Mouse (Mus musculus) limb, embryonic 11.5 days (tissue): Measurements from ENCODE around the gene Gm3402. TPM values are rescaled to one million over a fixed set of nuclear protein-coding genes. Genes with fewer than 3 reads are reported as not detected.
"Not testable (repeated sequence)": the region's sequence is repeated elsewhere in the genome, so short reads cannot be mapped to it uniquely, and the experiment has no call there.

Experiments
- ATAC-seq: fragments of 200-750 bp; cut with Nextera tagmentation; 2 replicates; pipeline ENCODE4 v1.8.0; 2017; ENCODE audit warnings: low read depth; ENCODE audit not compliant: insufficient number of reproducible peaks, low FRiP score, low TSS enrichment
- DNase-seq: peaks from one replicate; pipeline ENCODE4 v3.0.0-alpha.2; 2015; ENCODE audit warnings: low spot score
- H3K27ac ChIP-seq: fragments of 300-500 bp; sonication (generic); replicated peaks from 2 replicates; pipeline ENCODE4 v1.5.1; 2014; ENCODE audit warnings: low read depth, mild to moderate bottlenecking, low read length
- H3K27me3 ChIP-seq: fragments of 300-500 bp; sonication (generic); 2 replicates; pipeline ENCODE4 v1.6.1; 2014; ENCODE audit warnings: mild to moderate bottlenecking, low read length, mixed read lengths; ENCODE audit not compliant: control insufficient read depth, insufficient read depth
- H3K36me3 ChIP-seq: fragments of 300-500 bp; sonication (generic); 2 replicates; pipeline ENCODE4 v1.6.1; 2014; ENCODE audit warnings: mild to moderate bottlenecking, low read length, moderate library complexity, mixed read lengths; ENCODE audit not compliant: control insufficient read depth, insufficient read depth
- H3K4me1 ChIP-seq: fragments of 300-500 bp; sonication (generic); 2 replicates; pipeline ENCODE4 v1.6.1; 2014; ENCODE audit warnings: low read length, mixed read lengths; ENCODE audit not compliant: control insufficient read depth, insufficient read depth
- H3K4me2 ChIP-seq: fragments of 300-500 bp; sonication (generic); 2 replicates; pipeline ENCODE4 v1.6.1; 2014; ENCODE audit warnings: low read depth, mild to moderate bottlenecking, moderate library complexity; ENCODE audit not compliant: severe bottlenecking
- H3K4me3 ChIP-seq: fragments of 300-500 bp; sonication (generic); 2 replicates; pipeline ENCODE4 v1.5.1; 2014; ENCODE audit warnings: low read depth, low read length
- H3K9ac ChIP-seq: fragments of 300-500 bp; sonication (generic); 2 replicates; pipeline ENCODE4 v1.6.1; 2014; ENCODE audit warnings: mild to moderate bottlenecking, low read length
- H3K9me3 ChIP-seq: fragments of 300-500 bp; sonication (generic); 2 replicates; pipeline ENCODE4 v1.6.1; 2016; ENCODE audit warnings: low read length; ENCODE audit not compliant: control insufficient read depth
- WGBS: fragments of 180-500 bp; shearing (Covaris S2); extraction: QIAGEN DNeasy Blood & Tissue Kit; methylation state at CpG from one replicate; pipeline ENCODE4 v1.1.7; 2014; 5-methylcytosine and 5-hydroxymethylcytosine counted together
- polyA plus RNA-seq: library from polyadenylated mRNA; unstranded; fragments of >200 nt; fragmentation: Nextera tagmentation; extraction: Ambion mirVana; gene quantifications from 2 replicates; pipeline ENCODE4 v1.2.1, GENCODE M21; 2014

Gm3402 gene
- polyA plus RNA-seq, 1 experiment from 2014 or later: not detected

DNA sequence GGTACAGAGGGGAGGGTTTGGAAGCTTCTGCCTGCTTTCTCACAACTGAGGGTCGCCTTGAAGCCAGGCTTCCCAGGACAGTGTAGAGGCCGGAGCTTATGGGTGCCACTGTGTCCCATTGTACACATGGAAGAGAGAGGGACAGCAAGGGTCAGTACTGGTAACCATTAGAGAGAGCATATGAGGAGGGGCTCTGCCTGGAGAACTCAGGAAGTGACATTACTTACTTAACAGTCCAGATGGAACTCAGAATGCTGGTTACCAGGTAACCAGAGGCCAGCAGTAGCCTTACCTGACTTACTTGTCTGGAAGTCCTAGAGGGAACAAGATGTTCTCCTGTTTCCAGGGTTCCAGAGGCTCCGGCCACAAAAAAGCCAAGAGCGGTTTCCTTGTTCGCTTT is 22.9 kb upstream of the Gm3402 start, which contains the start of gene Gm6370:
TSS of gene Gm6370 (plus strand) at position 301 of the 400 bp plus-strand sequence.
- H3K36me3 ChIP-seq, H3K4me1 ChIP-seq, H3K9me3 ChIP-seq, H3K27ac ChIP-seq, H3K4me3 ChIP-seq, H3K27me3 ChIP-seq, ATAC-seq, DNase-seq, H3K4me2 ChIP-seq, H3K9ac ChIP-seq: not testable (repeated sequence)
- WGBS: no CpG with 5 or more reads among the region's 5 CpGs

- not testable (repeated sequence) for H3K27ac ChIP-seq, H3K4me1 ChIP-seq
- whole genome bisulfite sequencing: no CpG with 5 or more reads among the region's 5 CpGs
Observed at GRCm38 (mm10) chr5:146502099-146502498, 11.8 kb upstream of the Gm3402 start, which contains the start of gene 4930449I24Rik. Gene 4930449I24Rik (plus strand): TSS chr5:146502399.

DNA sequence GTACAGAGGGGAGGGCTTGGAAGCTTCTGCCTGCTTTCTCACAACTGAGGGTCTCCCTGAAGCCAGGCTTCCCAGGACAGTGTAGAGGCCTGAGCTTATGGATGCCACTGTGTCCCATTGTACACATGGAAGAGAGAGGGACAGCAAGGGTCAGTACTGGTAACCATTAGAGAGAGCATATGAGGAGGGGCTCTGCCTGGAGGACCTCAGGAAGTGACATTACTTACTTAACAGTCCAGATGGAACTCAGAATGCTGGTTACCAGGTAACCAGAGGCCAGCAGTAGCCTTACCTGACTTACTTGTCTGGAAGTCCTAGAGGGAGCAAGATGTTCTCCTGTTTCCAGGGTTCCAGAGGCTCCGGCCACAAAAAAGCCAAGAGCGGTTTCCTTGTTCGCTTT is 11.6 kb downstream of the Gm3402 start, which contains the start of gene Gm3404:
TSS of gene Gm3404 (plus strand) at position 301 of the 400 bp plus-strand sequence.
- not testable (repeated sequence) for H3K4me2 ChIP-seq, H3K9me3 ChIP-seq, H3K4me3 ChIP-seq, H3K9ac ChIP-seq, H3K4me1 ChIP-seq, DNase-seq, ATAC-seq, H3K27me3 ChIP-seq, H3K36me3 ChIP-seq, H3K27ac ChIP-seq
- WGBS: 100% methylated on average over 2 of the region's 3 CpGs

More at GRCm38 (mm10) chr5:146502099-146502498, 11.8 kb upstream of the Gm3402 start, which contains the start of gene 4930449I24Rik:
- not testable (repeated sequence) for H3K27me3 ChIP-seq, H3K9ac ChIP-seq, ATAC-seq, DNase-seq, H3K4me3 ChIP-seq, H3K36me3 ChIP-seq, H3K4me2 ChIP-seq, H3K9me3 ChIP-seq

DNA sequence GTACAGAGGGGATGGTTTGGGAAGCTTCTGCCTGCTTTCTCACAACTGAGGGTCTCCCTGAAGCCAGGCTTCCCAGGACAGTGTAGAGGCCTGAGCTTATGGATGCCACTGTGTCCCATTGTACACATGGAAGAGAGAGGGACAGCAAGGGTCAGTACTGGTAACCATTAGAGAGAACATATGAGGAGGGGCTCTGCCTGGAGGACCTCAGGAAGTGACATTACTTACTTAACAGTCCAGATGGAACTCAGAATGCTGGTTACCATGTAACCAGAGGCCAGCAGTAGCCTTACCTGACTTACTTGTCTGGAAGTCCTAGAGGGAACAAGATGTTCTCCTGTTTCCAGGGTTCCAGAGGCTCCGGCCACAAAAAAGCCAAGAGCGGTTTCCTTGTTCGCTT is 23.4 kb downstream of the Gm3402 start, which contains the start of gene Gm3409:
TSS of gene Gm3409 (plus strand) at position 301 of the 400 bp plus-strand sequence.
- WGBS: 94% methylated on average over 3 of the region's 3 CpGs
- not testable (repeated sequence) for H3K4me2 ChIP-seq, ATAC-seq, H3K36me3 ChIP-seq, H3K4me1 ChIP-seq, H3K9ac ChIP-seq, H3K27ac ChIP-seq, H3K4me3 ChIP-seq, DNase-seq, H3K9me3 ChIP-seq, H3K27me3 ChIP-seq

GRCm38 (mm10) chr5:146555836-146556235 is 41.9 kb downstream of the Gm3402 start, which contains the start of gene Gm3415:
Gene Gm3415 (plus strand): TSS chr5:146556136.
- ATAC-seq, H3K9ac ChIP-seq, H3K36me3 ChIP-seq, H3K27ac ChIP-seq, H3K27me3 ChIP-seq, H3K4me1 ChIP-seq, DNase-seq, H3K9me3 ChIP-seq, H3K4me2 ChIP-seq, H3K4me3 ChIP-seq: not testable (repeated sequence)
- no CpG with 5 or more reads among the region's 3 CpGs for WGBS

DNA sequence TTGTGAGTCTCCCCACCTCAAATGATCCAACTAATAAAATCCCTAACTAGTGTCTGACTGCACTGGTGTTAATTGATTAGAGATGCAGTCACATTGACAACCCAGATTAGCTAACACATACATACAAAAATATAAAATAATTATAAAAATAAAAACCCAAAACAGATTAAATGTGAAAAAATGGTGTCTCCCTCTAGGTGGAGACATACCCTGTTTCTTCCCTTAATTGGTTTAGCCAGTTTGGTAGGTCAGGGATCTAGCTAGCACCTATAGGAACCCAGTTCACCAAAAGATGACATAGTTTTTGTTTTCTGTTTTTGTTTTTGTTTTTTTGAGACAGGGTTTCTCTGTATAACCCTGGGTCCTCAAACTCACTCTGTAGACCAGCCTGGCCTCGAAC is 50.3 kb downstream of the Gm3402 start:
- Histone ChIP-seq H3K4me1 (no peaks in the 10 kb centered on the region), H3K27me3 (no peaks in the 10 kb centered on the region)
- no peak for DNase-seq

More for the DNA sequence above, 50.3 kb downstream of the Gm3402 start:
- Histone ChIP-seq H3K36me3 (no peaks in the 10 kb centered on the region), H3K4me3 (no peak overlapping the region), H3K9me3 (no peaks in the 10 kb centered on the region), H3K4me2 (no peak overlapping the region), H3K9ac (no peak overlapping the region), H3K27ac (no peak overlapping the region)
- ATAC-seq: no peak
- 79% methylated on average over 1 of the region's 1 CpGs for WGBS

Other genes with a start within 250 kb of the Gm3402 start
- 2.7 and 2.9 TPM in 2 replicates for gene Wasf3, start 129.1 kb upstream of the Gm3402 start, polyA plus RNA-seq
- not detected in 2 replicates for gene Gm6408, start 32.2 kb upstream of the Gm3402 start, polyA plus RNA-seq
- not detected in 2 replicates for gene Gm6370, start 22.8 kb upstream of the Gm3402 start, polyA plus RNA-seq
- gene 4930449I24Rik, start 11.7 kb upstream of the Gm3402 start, polyA plus RNA-seq: not detected in 2 replicates
- gene Gm3404, start 11.7 kb downstream of the Gm3402 start, polyA plus RNA-seq: not detected in 2 replicates
- gene Gm3409, start 23.5 kb downstream of the Gm3402 start, polyA plus RNA-seq: not detected in 2 replicates
- gene Gm3415, start 42.0 kb downstream of the Gm3402 start, polyA plus RNA-seq: not detected in 2 replicates
- gene Gpr12, start 71.1 kb downstream of the Gm3402 start, polyA plus RNA-seq: 0.19 TPM in 1 of 2 replicates, not detected in the other